Mouse (Mus musculus) R1 (cell line): ENCODE measurements around the gene Acsm1.

Experiments used
- DNase-seq: peaks from one replicate; pipeline ENCODE4 v3.0.0-alpha.2; 2018; ENCODE audit warnings: low read depth, low spot score

Acsm1 gene

DNA sequence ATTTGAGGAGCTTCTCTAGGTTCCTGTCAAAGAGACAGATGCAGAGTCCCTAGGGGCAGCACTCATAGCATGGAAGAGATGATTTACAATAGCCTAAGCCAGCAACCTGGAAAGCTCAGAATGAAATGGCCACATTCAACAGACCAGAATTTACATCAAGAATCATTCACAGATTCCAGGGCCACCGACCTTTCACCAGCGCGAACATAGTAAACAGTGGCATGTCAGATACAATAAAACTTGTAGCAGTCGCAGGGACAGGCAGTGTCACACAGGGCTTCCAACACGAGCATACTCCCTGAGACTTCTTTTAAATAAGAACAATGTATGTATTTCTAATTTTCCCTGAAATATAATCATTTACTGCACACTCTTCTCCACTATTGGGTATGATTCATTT is 63.6 kb downstream of the Acsm1 start:
- no peak for DNase-seq

DNA sequence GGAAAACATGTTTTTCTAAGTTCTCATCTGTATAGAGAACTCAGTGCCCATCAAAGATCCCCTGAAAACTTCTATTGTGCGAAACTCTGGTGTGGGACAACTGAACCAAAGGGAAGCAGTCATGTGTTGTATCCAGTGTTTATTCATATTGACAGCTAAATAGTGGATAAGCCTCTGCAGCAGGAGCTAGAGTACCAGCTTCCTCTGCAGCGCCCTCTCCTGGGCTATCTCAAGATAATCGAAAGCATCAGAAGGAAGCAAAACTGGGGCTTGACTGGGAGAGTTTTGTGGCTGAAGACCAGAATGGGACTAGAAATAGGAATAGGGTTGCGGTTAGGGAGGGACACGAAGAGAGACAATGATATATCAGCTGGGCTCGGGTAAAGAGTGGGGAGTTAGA is 64.1 kb downstream of the Acsm1 start:
- DNase-seq, result peak; percentile 25

DNA sequence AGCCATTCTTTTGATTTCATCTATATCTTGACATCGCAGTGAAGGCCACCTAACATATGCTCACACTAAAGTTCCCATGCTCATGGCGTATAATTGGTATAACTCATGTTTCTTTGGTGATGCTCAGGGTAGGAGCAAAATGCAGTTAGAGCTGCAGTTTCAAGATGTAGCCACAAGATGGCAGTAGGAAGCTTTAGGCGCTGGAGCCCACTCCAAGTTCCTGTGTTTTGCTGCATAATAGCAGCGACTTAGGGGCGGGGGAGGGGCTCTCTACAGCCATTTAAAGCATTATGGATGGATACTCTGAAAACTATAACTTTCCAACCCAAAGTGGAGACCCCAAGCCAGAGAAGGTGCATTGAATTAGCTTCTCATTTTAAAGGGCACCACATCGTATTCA is 66.6 kb downstream of the Acsm1 start:
- DNase-seq, result peak; percentile 60

DNA sequence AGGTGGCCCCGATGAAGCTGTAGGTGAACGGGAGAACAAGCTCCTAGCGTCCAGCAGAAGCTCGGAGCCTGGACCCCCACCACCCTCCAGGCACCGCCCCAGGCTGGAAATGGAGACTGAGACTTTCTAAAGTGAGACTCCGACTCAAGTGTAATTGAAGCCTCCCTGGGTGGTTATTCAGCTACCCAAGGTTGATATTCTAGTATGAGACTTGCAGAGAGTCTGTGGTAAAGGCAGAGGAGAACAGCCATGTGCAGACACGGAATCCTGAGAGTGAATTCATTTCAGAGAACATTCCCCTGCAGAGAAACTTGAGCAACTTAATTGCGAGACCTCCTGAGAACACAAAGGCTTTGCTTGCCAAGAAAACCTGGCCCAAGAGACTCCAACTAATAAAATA is 73.3 kb downstream of the Acsm1 start:
- no peak for DNase-seq

DNA sequence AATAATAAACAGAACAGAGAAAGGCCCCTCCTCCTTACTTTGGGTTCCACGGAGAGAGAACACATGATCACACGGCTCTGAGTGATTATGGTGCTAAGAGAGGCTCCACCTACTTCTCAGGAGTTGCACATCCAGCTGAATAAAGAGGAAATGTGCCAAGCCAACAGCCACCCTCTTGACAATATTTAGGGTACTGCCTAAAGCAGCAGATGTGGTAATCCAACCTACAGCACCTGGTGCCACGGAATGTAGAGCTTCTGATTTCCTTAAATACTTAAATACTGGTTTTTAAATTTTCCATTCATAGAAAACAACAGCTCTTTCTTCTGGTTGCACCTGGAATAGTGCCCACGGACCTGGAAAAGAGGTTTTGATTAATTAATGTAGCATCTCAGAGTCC is 75.9 kb downstream of the Acsm1 start:
- no peak for DNase-seq

DNA sequence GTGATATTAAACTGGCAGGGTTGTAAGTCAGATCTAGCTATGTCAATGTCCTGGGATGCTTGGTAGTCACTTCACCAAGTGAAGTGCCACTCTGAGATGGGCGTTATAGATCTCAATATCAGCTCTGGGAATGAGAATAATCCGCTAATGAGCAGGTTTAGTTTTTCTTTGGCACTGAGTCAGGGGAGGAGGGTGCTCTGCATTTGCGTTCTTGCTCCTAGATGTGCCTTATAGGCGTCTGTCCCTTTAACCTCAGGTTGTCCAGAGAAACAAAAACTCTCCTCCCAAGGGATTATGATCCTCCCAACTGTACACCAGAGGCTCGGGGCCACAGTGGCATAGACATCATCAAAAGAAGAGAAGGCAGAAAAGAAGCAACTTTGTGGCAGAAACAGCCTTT is 82.9 kb downstream of the Acsm1 start, which contains the start of gene Acsm4:
Acsm4 (plus strand) TSS at position 301 of the 400 bp plus-strand sequence.
- DNase-seq, result no peak

DNA sequence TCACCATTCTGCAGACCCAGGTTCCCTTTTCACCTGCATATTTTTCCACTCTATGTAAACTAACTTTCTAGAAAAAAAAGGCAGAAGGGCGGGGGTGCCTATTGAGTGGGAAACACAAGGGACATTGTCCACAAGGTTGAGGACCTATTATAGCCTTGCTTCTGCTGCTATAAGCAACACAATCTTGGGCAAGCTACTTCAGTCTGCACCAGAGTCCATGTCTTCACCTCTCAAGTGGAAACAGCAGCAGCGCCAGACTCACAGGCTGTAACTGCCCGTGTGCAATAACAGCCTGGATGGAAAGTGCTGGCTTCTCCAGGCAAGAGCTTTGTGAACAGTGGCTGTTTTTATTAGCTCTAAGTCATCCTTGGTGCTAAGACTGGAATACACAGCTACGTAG is 85.5 kb downstream of the Acsm1 start:
- no peak for DNase-seq

DNA sequence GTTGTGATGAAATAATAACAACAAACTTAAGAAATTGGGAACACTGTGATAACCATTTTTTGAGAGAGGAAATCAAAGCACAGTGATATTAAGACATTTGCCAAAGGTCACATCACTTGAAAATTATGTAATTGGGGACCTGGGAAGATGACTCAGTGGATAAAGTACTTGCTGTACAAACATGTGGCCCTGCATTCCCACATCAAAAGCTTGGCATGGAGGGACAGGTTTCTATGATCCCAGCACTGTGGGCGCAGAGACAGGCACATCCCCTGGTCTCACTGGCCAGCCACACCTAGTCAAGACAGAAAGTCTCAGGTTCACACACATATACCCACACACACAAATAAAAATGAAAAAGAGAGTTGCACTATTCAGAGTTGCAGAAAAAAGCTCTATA is 88.1 kb downstream of the Acsm1 start:
- DNase-seq, result no peak
